Mouse (Mus musculus) forebrain, embryonic 16.5 days (tissue): ENCODE data around the gene Timm8a2. TPM values are rescaled to one million over a fixed set of nuclear protein-coding genes. Genes with fewer than 3 reads are reported as not detected.

Experiments
- ATAC-seq: fragments of 200-750 bp; cut with Nextera tagmentation; 2 replicates; pipeline ENCODE4 v1.8.0; 2017; ENCODE audit warnings: mild to moderate bottlenecking, moderate library complexity
- H3K27ac ChIP-seq: fragments of 300-500 bp; sonication (generic); 2 replicates; pipeline ENCODE4 v1.5.1; 2014; ENCODE audit warnings: low read length, control low read depth
- H3K27me3 ChIP-seq: fragments of 300-500 bp; sonication (generic); replicated peaks from 2 replicates; pipeline ENCODE4 v1.6.1; 2014; ENCODE audit warnings: low read length; ENCODE audit not compliant: control insufficient read depth, insufficient read depth
- H3K36me3 ChIP-seq: fragments of 300-500 bp; sonication (generic); 2 replicates; pipeline ENCODE4 v1.6.1; 2014; ENCODE audit not compliant: control insufficient read depth, insufficient read depth
- H3K4me1 ChIP-seq: fragments of 300-500 bp; sonication (generic); replicated peaks from 2 replicates; pipeline ENCODE4 v1.6.1; 2014; ENCODE audit warnings: low read length; ENCODE audit not compliant: control insufficient read depth, insufficient read depth
- H3K4me2 ChIP-seq: fragments of 300-500 bp; sonication (generic); 2 replicates; pipeline ENCODE4 v1.6.1; 2014; ENCODE audit warnings: mild to moderate bottlenecking, low read length, control low read depth
- H3K4me3 ChIP-seq: fragments of 300-500 bp; sonication (generic); replicated peaks from 2 replicates; pipeline ENCODE4 v1.5.1; 2014; ENCODE audit warnings: mild to moderate bottlenecking, low read length, control low read depth
- H3K9ac ChIP-seq: fragments of 300-500 bp; sonication (generic); replicated peaks from 2 replicates; pipeline ENCODE4 v1.6.1; 2014; ENCODE audit warnings: low read depth, low read length, control low read depth
- H3K9me3 ChIP-seq: fragments of 300-500 bp; sonication (generic); 2 replicates; pipeline ENCODE4 v1.6.1; 2016; ENCODE audit warnings: low read length; ENCODE audit not compliant: control insufficient read depth
- whole genome bisulfite sequencing: fragments of 180-500 bp; shearing (Covaris S2); extraction: QIAGEN DNeasy Blood & Tissue Kit; methylation state at CpG from one replicate; pipeline ENCODE4 v1.1.7; 2014; 5-methylcytosine and 5-hydroxymethylcytosine counted together
- polyA plus RNA-seq: library from polyadenylated mRNA; unstranded; fragments of >200 nt; fragmentation: Nextera tagmentation; extraction: Ambion mirVana; gene quantifications from 2 replicates; pipeline ENCODE4 v1.2.1, GENCODE M21; 2015

Timm8a2 gene
- polyA plus RNA-seq, 1 experiment from 2014 or later = not detected

- H3K4me3 ChIP-seq = no peak overlapping the region
- 91% methylated on average over 21 of the region's 21 CpGs for WGBS
- no peaks in the 10 kb centered on the region for H3K27me3 ChIP-seq
- no peak overlapping the region for H3K27ac ChIP-seq
- H3K4me1 ChIP-seq = no peaks in the 10 kb centered on the region
- no peaks in the 10 kb centered on the region for H3K9me3 ChIP-seq
- no peak for ATAC-seq
- no peak overlapping the region for H3K9ac ChIP-seq
- H3K36me3 ChIP-seq = no peaks in the 10 kb centered on the region
- H3K4me2 ChIP-seq = no peak overlapping the region
Measured at GRCm38 (mm10) chr14:122075485-122076200, 41.2 kb downstream of the Timm8a2 start.

GRCm38 (mm10) chr14:122077017-122077416, 42.5 kb downstream of the Timm8a2 start:
- no peak overlapping the region for H3K4me2 ChIP-seq
- no peaks in the 10 kb centered on the region for H3K27me3 ChIP-seq
- H3K9ac ChIP-seq = no peak overlapping the region
- ATAC-seq = no peak
- no peak overlapping the region for H3K27ac ChIP-seq
- H3K9me3 ChIP-seq = no peaks in the 10 kb centered on the region
- WGBS = 79% methylated on average over 3 of the region's 3 CpGs
- H3K4me1 ChIP-seq = no peaks in the 10 kb centered on the region
- H3K4me3 ChIP-seq = no peak overlapping the region
- no peaks in the 10 kb centered on the region for H3K36me3 ChIP-seq

DNA sequence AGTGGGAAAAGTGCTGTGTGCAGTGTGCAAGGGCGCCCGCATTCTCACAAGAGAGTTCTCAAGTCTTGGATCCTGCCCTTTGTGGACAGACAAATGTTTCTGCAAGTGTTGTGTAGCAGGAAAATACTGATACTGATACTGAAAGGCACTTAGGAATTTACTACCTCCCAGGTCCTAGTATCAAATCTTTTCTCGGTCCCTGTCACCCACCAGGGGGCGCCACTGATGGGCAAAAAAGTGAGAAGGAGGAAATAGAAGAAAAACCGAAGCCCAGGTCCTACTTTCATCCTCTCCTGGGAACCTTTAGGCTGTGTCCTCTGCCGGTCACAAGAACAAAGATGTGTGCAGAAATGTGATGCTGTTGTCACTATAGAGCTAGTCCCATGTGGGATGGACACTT, 45.0 kb downstream of the Timm8a2 start:
- WGBS = 42% methylated on average over 6 of the region's 6 CpGs
- Histone ChIP-seq H3K36me3 (no peaks in the 10 kb centered on the region), H3K9me3 (no peaks in the 10 kb centered on the region), H3K27ac (no peak overlapping the region), H3K9ac (no peak overlapping the region), H3K27me3 (no peaks in the 10 kb centered on the region), H3K4me1 (no peaks in the 10 kb centered on the region), H3K4me3 (no peak overlapping the region), H3K4me2 (no peak overlapping the region)
- no peak for ATAC-seq

DNA sequence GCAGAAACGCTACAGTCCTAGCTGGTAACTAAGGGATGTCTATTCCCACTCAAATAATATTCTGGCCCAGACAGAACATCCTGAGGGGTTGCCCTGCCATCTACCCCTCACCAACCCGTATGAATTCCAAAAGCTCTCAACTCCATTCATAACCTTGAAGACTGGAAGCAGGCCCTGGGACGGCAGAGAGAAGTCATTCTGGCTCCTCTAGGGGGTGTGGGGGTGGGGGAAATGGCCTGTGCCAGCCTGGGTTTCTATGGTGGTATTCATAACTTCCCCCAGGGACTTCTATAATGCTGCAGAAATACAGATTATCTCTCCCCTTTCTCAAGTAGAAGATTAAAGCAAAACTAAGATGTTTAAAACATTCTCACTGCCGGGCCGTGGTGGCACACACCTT, 45.4 kb downstream of the Timm8a2 start:
- Histone ChIP-seq H3K4me2 (no peak overlapping the region), H3K4me3 (no peak overlapping the region), H3K36me3 (no peaks in the 10 kb centered on the region), H3K9ac (no peak overlapping the region), H3K9me3 (no peaks in the 10 kb centered on the region), H3K27ac (no peak overlapping the region), H3K4me1 (no peaks in the 10 kb centered on the region), H3K27me3 (no peaks in the 10 kb centered on the region)
- no peak for ATAC-seq
- 84% methylated on average over 5 of the region's 5 CpGs for WGBS

GRCm38 (mm10) chr14:122081308-122081707, 46.8 kb downstream of the Timm8a2 start:
- Histone ChIP-seq H3K9me3 (no peaks in the 10 kb centered on the region), H3K9ac (no peak overlapping the region), H3K4me3 (no peak overlapping the region), H3K36me3 (no peaks in the 10 kb centered on the region), H3K27me3 (no peaks in the 10 kb centered on the region), H3K4me2 (no peak overlapping the region), H3K27ac (no peak overlapping the region), H3K4me1 (no peaks in the 10 kb centered on the region)
- ATAC-seq = no peak
- WGBS = 49% methylated on average over 3 of the region's 3 CpGs

DNA sequence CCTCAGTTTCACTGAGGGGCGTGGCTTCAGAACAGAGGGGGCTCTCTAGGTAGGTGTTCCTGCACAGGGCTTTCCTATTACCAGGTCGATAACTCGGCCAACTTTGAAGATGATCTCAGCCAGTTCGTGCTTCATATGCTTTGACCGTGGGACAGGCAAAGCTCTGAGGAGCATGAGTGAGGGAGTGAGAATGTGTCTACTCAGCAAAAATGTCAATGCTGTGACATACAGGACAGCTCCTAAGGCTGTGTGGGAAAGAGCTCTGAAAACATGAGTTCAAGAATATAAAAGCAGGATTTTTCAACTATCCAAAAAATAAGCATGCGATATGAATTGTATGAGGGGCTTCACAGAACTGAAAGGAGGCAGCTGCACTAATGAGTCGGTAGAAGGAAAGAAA, 49.0 kb downstream of the Timm8a2 start:
- ATAC-seq = no peak
- no peak overlapping the region for H3K27ac ChIP-seq
- no peaks in the 10 kb centered on the region for H3K9me3 ChIP-seq
- H3K4me3 ChIP-seq = no peak overlapping the region
- no peaks in the 10 kb centered on the region for H3K27me3 ChIP-seq
- no peaks in the 10 kb centered on the region for H3K36me3 ChIP-seq
- no peak overlapping the region for H3K9ac ChIP-seq
- WGBS = 82% methylated on average over 7 of the region's 7 CpGs
- no peaks in the 10 kb centered on the region for H3K4me1 ChIP-seq
- H3K4me2 ChIP-seq = no peak overlapping the region

- Histone ChIP-seq H3K4me2 (no peak overlapping the region), H3K27ac (no peak overlapping the region), H3K4me1 (no peaks in the 10 kb centered on the region), H3K4me3 (no peak overlapping the region), H3K9me3 (no peaks in the 10 kb centered on the region), H3K27me3 (no peaks in the 10 kb centered on the region), H3K36me3 (no peaks in the 10 kb centered on the region), H3K9ac (no peak overlapping the region)
- no peak for ATAC-seq
- 87% methylated on average over 5 of the region's 5 CpGs for WGBS
Measured at GRCm38 (mm10) chr14:122087956-122088355, 53.5 kb downstream of the Timm8a2 start.

Other genes with a start within 250 kb of the Timm8a2 start
- 14.5 and 15.8 TPM in 2 replicates for gene Dock9, start 236.8 kb upstream of the Timm8a2 start, polyA plus RNA-seq
- gene Ubac2, start 156.1 kb upstream of the Timm8a2 start, polyA plus RNA-seq = 51.0 and 54.4 TPM in 2 replicates
- gene Gpr18, start 118.9 kb upstream of the Timm8a2 start, polyA plus RNA-seq = 0.28 TPM in 1 of 2 replicates, not detected in the other
- gene Gpr183, start 69.5 kb upstream of the Timm8a2 start, polyA plus RNA-seq = 1.1 and 1.3 TPM in 2 replicates
- gene Tm9sf2, start 72.4 kb downstream of the Timm8a2 start, polyA plus RNA-seq = 114 and 130 TPM in 2 replicates
- gene Clybl, start 147.0 kb downstream of the Timm8a2 start, polyA plus RNA-seq = 7.5 and 8.4 TPM in 2 replicates